Mouse (Mus musculus) ES-E14 (cell line): ENCODE data around the gene Fem1b. TPM values are rescaled to one million over a fixed set of nuclear protein-coding genes. Genes with fewer than 3 reads are reported as not detected.
A peak's percentile ranks its signal among the peaks of the same experiment; 100 is the strongest.

Experiments used
- DNase-seq: peaks from one replicate; pipeline ENCODE4 v3.0.0-alpha.2; 2013; ENCODE audit warnings: low read depth, low spot score
- H3K27ac ChIP-seq: 2 replicates; pipeline ENCODE4 v1.5.1; 2012; ENCODE audit warnings: low read depth, mild to moderate bottlenecking, low read length, moderate library complexity, mixed read lengths; ENCODE audit not compliant: poor library complexity, insufficient read depth, severe bottlenecking
- H3K36me3 ChIP-seq: 2 replicates; pipeline ENCODE4 v1.6.1; 2012; ENCODE audit warnings: mild to moderate bottlenecking, low read length, moderate library complexity, mixed read lengths; ENCODE audit not compliant: control insufficient read depth, poor library complexity, insufficient read depth, severe bottlenecking
- H3K4me1 ChIP-seq, 2 experiments: fragments of 150-350 bp in 1 of 2; sonication (generic) in 1 of 2; 2 replicates each; pipeline ENCODE4 v1.6.1; 2012; ENCODE audit warnings: low read length in 2 of 2, mild to moderate bottlenecking in 1 of 2, mixed read lengths in 1 of 2; ENCODE audit not compliant: control insufficient read depth in 2 of 2, insufficient read depth in 2 of 2, poor library complexity in 1 of 2
- H3K4me3 ChIP-seq, 2 experiments: fragments of 150-350 bp in 1 of 2; sonication (generic) in 1 of 2; 2 replicates each; pipeline ENCODE4 v1.5.1; 2012; ENCODE audit warnings: low read length in 2 of 2, low read depth in 1 of 2, mild to moderate bottlenecking in 1 of 2, mixed read lengths in 1 of 2; ENCODE audit not compliant: insufficient read depth in 1 of 2, poor library complexity in 1 of 2, severe bottlenecking in 1 of 2
- H3K9ac ChIP-seq: 2 replicates; pipeline ENCODE4 v1.6.1; 2012; ENCODE audit warnings: low read depth, mild to moderate bottlenecking, low read length, mixed read lengths; ENCODE audit not compliant: poor library complexity, insufficient read depth, severe bottlenecking
- H3K9me3 ChIP-seq: fragments of 150-350 bp; sonication (generic); 2 replicates; pipeline ENCODE4 v1.6.1; 2012; ENCODE audit warnings: low read depth, mild to moderate bottlenecking, low read length; ENCODE audit not compliant: control insufficient read depth, insufficient read depth
- CHD2 ChIP-seq: IDR thresholded peaks from 2 replicates; pipeline ENCODE4 v1.6.1; 2014; ENCODE audit warnings: mild to moderate bottlenecking, low read depth, low read length, inconsistent platforms
- HCFC1 ChIP-seq: IDR thresholded peaks from 2 replicates; pipeline ENCODE4 v1.6.1; 2012; ENCODE audit warnings: low read length, inconsistent platforms, borderline replicate concordance; ENCODE audit not compliant: insufficient read depth
- MAFK ChIP-seq: IDR thresholded peaks from 2 replicates; pipeline ENCODE4 v1.6.1; 2014; ENCODE audit warnings: mild to moderate bottlenecking, low read depth, low read length, inconsistent platforms; ENCODE audit not compliant: insufficient read depth
- ZC3H11A ChIP-seq: IDR thresholded peaks from 2 replicates; pipeline ENCODE4 v1.6.1; 2012; ENCODE audit warnings: low read depth, mild to moderate bottlenecking, inconsistent platforms, low read length, borderline replicate concordance
- ZNF384 ChIP-seq: IDR thresholded peaks from 2 replicates; pipeline ENCODE4 v1.6.1; 2012; ENCODE audit warnings: low read depth, low read length, inconsistent platforms
- in situ Hi-C, 2 experiments: fragments of 600-800 bp; cut with MboI; formaldehyde crosslinking; loops; one replicate each; pipeline ENCODE4 v1.15.1; 2025; ENCODE audit warnings: low sequenced_read_pairs in 2 of 2, inconsistent platforms in 1 of 2; ENCODE audit not compliant: unreplicated experiment in 2 of 2
- total RNA-seq: library from RNA; depleted of rRNA; stranded (reverse); fragments of 300-350 nt; gene quantifications from 2 replicates; pipeline ENCODE4 v1.2.3, GENCODE M21; 2012

Fem1b gene
- total RNA-seq, 1 experiment = 94.4 TPM

GRCm38 (mm10) chr9:62767464-62767863, 44.3 kb downstream of the Fem1b start:
- H3K27ac ChIP-seq = no peak overlapping the region
- no peak for TF ChIP-seq CHD2
- TF ChIP-seq ZC3H11A = no peak
- no peak for TF ChIP-seq ZNF384
- TF ChIP-seq HCFC1 = no peak
- TF ChIP-seq MAFK = no peak

GRCm38 (mm10) chr9:62765346-62765745, 46.4 kb downstream of the Fem1b start:
- Histone ChIP-seq H3K36me3 (no peaks in the 10 kb centered on the region), H3K4me1 (peaks cover 2 to 7% of the 10 kb centered on the region in 2 experiments; a peak in 1 of 4 replicates), H3K9ac (no peak overlapping the region), H3K4me3 (no peak overlapping the region), H3K9me3 (no peaks in the 10 kb centered on the region), H3K27ac (no peak overlapping the region)
- DNase-seq = no peak
- in situ Hi-C loops = no loop called here
- no peak for TF ChIP-seq MAFK
- no peak for TF ChIP-seq HCFC1
- no peak for TF ChIP-seq CHD2
- no peak for TF ChIP-seq ZC3H11A
- TF ChIP-seq ZNF384 = no peak

More at GRCm38 (mm10) chr9:62767464-62767863, 44.3 kb downstream of the Fem1b start:
- H3K36me3 ChIP-seq = no peaks in the 10 kb centered on the region
- no peak for DNase-seq
- no peak overlapping the region for H3K9ac ChIP-seq
- peaks cover 0 to 7% of the 10 kb centered on the region in 2 experiments; a peak in 1 of 4 replicates for H3K4me1 ChIP-seq
- in situ Hi-C loops = no loop called here
- H3K9me3 ChIP-seq = no peaks in the 10 kb centered on the region
- H3K4me3 ChIP-seq = no peak overlapping the region

- TF ChIP-seq ZNF384 = no peak
- no peak for TF ChIP-seq HCFC1
- TF ChIP-seq CHD2 = no peak
- TF ChIP-seq ZC3H11A = no peak
- no peak for TF ChIP-seq MAFK
- Histone ChIP-seq H3K4me3 (peak overlapping the region in 1 of 2 experiments; percentile 2; a peak in 1 of 4 replicates), H3K36me3 (no peaks in the 10 kb centered on the region), H3K4me1 (peaks cover 2 to 7% of the 10 kb centered on the region in 2 experiments; a peak in 1 of 4 replicates), H3K27ac (no peak overlapping the region), H3K9ac (no peak overlapping the region), H3K9me3 (no peaks in the 10 kb centered on the region)
- in situ Hi-C loops = no loop called here
- peak; percentile 33 for DNase-seq
Measured at GRCm38 (mm10) chr9:62763478-62763877, 48.3 kb downstream of the Fem1b start.

GRCm38 (mm10) chr9:62759601-62760000, 52.1 kb downstream of the Fem1b start:
- no peaks in the 10 kb centered on the region for H3K36me3 ChIP-seq
- in situ Hi-C loops = no loop called here
- peaks cover 2 to 4% of the 10 kb centered on the region in 2 experiments; a peak in 1 of 4 replicates for H3K4me1 ChIP-seq
- H3K9me3 ChIP-seq = no peaks in the 10 kb centered on the region
- H3K4me3 ChIP-seq = no peak overlapping the region
- no peak overlapping the region for H3K27ac ChIP-seq
- TF ChIP-seq ZC3H11A (peak; percentile 49; the same call in 1 of the 2 replicates), MAFK (no peak)
- no peak for DNase-seq
- H3K9ac ChIP-seq = no peak overlapping the region

GRCm38 (mm10) chr9:62758288-62758687, 53.4 kb downstream of the Fem1b start:
- no peak for DNase-seq
- no peaks in the 10 kb centered on the region for H3K9me3 ChIP-seq
- no peaks in the 10 kb centered on the region for H3K36me3 ChIP-seq
- TF ChIP-seq ZC3H11A = no peak
- TF ChIP-seq ZNF384 = no peak
- TF ChIP-seq MAFK = no peak
- TF ChIP-seq HCFC1 = no peak
- TF ChIP-seq CHD2 = no peak
- H3K4me1 ChIP-seq = 0 out of 4 replicates have a peak, but pooled peaks cover 0 to 2% of the 10 kb centered on the region in 2 experiments
- no peak overlapping the region for H3K27ac ChIP-seq
- in situ Hi-C loops = no loop called here
- no peak overlapping the region for H3K4me3 ChIP-seq
- no peak overlapping the region for H3K9ac ChIP-seq
